Mouse (Mus musculus) layer of hippocampus, postnatal 25 days (tissue): ENCODE results near the gene Trio. TPM values are rescaled to one million over a fixed set of nuclear protein-coding genes. Genes with fewer than 3 reads are reported as not detected.

Experiments used
- DNase-seq, 2 experiments: peaks; one replicate each; pipeline ENCODE4 v3.0.0; 2022; ENCODE audit warnings: mixed read lengths in 2 of 2, low spot score in 1 of 2; ENCODE audit errors: extremely low spot score in 1 of 2
- total RNA-seq, 2 experiments: library from RNA; stranded (reverse); gene quantifications; 2 replicates each; pipeline ENCODE4 v1.2.3; 2021

Trio gene
- total RNA-seq, 2 experiments from 2014 or later = 251 to 305 TPM

GRCm38 (mm10) chr15:27888153-27888552 lies 137.5 kb downstream of the Trio start:
- DNase-seq = no peak

DNA sequence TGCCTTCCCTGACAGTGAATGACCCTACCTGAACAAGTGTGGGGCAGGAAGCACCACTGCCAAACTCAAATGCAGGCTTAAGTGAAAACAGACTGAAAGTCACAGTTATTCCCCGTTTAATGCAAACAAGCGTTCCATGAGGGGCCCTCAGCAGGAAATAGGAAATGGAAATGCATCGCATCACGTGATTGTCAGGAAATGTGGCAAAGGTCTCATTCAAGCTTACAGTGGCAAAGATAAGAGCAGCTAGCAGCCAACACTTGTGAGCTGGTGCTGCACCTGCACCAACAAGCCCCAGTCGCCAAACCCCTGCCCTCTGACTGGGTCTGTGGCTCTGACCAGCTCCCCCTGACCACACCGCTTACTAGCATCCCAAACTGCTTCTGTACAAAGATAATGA lies 138.7 kb downstream of the Trio start:
- DNase-seq = no peak

DNA sequence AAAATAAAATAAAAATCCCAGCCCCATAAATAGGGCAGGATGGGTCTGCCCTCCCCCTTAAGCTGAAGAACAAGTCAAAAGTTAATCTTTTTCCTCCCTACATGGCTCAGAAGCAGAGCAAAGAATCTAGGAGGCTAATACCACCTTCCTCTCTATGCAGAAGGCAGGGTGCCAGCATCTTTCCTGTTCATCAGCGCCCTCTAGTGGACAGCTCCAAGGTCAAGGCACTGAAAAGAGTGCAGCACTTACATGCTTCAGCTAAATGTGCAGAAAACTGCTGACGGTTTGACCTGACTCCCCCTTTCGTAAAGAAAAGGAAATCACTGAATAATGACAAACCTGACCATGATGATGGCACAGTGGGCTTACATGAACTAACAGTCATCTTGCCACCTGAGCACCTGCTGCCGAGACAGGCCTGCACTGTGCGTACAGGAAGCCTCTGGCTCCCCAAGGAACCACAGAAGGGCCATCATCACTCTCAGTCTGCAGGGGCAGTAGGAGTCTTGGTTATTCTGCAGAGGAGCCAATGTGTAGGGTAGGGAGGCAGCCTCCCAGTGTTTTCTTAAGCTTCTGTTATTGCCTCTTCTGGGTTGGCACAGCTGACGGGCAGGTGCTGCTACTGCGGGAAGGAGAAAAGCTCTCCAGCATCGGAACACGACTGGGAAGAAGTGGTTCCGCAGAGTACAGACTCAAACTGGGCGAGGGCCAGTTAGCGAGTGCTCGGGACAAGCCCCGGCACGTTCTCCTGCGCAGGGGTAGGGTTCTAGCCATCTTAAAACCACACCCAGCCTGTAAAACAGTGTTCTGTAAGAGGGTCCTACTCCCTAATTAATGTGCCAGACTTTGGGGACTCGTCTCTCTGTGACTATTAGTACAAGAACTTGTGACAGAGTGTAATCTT lies 141.0 kb downstream of the Trio start:
- DNase-seq = peak; percentile 71 to 92

GRCm38 (mm10) chr15:27883881-27884280 lies 141.8 kb downstream of the Trio start:
- no peak for DNase-seq

DNA sequence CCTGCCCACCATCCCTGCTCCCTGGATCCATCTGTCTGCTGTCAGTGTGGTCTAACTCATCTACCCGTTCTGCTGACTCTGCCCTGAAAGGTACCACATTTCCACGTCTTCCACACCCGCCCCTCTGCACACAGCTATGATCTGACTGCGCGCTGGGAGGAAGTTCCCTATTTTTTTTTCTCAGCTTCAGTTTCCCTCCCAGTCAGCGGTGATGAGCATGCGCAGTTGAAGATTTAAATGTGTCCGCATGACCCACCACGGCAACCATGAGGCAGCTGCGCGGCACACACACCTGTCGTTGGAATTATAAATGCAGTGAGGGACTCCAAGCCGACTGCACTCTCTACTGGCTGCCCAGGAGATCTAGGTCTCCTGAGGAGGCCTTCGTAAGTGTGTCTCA lies 142.8 kb downstream of the Trio start:
- DNase-seq = no peak

- DNase-seq = no peak
These were observed 147.8 kb downstream of the Trio start for GRCm38 (mm10) chr15:27877831-27878230.

- no peak for DNase-seq
These were observed 149.3 kb downstream of the Trio start for GRCm38 (mm10) chr15:27876327-27876726.

GRCm38 (mm10) chr15:27875753-27876152 lies 149.9 kb downstream of the Trio start:
- no peak for DNase-seq

GRCm38 (mm10) chr15:27873747-27874320 lies 151.8 kb downstream of the Trio start:
- DNase-seq = no peak

GRCm38 (mm10) chr15:27872286-27872685 lies 153.4 kb downstream of the Trio start:
- no peak for DNase-seq

- no peak for DNase-seq
These were observed 153.9 kb downstream of the Trio start for GRCm38 (mm10) chr15:27871708-27872107.

- no peak for DNase-seq
These were observed 154.4 kb downstream of the Trio start for GRCm38 (mm10) chr15:27871260-27871659.

DNA sequence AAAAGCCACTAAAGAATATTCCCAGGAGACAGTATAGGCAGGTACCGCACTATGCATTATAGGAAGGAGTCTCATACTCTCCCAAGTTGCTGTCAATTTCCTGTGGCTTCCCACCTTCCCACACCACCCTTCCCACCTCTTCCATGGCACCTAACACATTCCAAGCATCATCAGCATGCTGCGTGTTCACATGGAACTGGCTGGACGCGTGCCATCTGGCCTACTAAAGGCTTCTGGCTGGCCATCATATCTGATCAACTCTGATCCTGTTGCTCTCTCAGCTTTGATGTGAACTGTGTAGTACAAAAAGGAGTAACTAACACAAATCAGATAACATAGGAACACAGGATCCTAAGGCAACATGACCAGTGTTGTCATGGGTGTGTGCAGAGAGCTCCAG lies 156.6 kb downstream of the Trio start:
- DNase-seq = no peak

DNA sequence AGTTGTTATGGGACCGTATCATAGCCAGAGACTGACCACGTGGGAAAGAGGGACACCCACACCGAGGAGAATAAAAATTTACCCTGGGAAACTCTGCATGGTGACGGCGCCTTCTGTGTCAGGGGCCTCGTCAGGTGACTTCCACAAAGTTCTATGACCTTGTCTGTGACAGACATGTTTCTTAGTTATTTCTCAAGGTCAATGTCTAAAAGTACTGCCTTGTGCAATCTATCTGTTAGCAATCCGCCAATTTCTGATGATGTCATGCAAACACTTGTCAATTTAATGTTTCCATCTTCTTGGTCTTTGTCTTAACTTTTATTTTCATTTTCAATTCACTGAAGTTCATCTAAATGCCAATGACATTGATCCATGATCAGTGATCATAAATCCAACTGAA lies 157.8 kb downstream of the Trio start:
- no peak for DNase-seq

DNA sequence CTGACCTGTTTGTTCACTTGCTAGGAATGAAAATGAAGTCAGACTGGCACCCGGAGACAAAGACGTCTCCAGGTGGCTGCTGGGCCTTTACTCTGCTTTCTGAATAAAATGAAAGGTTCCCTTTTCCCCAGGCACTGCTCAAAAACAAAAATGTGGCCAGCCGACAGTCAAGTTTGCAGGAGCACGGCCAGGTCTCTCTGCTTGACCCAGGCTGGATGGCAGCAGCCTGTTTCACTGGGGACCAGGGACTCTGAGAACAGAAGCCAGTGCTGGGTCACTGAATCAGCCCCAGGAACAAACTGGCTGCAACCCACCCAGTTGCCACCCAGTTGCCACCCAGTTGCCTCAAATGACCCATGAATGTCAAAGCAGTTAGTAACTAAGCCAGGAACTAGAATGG lies 159.2 kb downstream of the Trio start:
- DNase-seq = no peak

GRCm38 (mm10) chr15:27866053-27866452 lies 159.6 kb downstream of the Trio start:
- DNase-seq = no peak

GRCm38 (mm10) chr15:27864397-27864796 lies 161.3 kb downstream of the Trio start:
- no peak for DNase-seq

- DNase-seq = no peak
These were observed 162.7 kb downstream of the Trio start for GRCm38 (mm10) chr15:27862949-27863348.

GRCm38 (mm10) chr15:27860439-27860838 lies 165.2 kb downstream of the Trio start:
- no peak for DNase-seq

- peak in 1 of 2 experiments; percentile 49 for DNase-seq
These were observed 166.1 kb downstream of the Trio start for GRCm38 (mm10) chr15:27859590-27859989.

DNA sequence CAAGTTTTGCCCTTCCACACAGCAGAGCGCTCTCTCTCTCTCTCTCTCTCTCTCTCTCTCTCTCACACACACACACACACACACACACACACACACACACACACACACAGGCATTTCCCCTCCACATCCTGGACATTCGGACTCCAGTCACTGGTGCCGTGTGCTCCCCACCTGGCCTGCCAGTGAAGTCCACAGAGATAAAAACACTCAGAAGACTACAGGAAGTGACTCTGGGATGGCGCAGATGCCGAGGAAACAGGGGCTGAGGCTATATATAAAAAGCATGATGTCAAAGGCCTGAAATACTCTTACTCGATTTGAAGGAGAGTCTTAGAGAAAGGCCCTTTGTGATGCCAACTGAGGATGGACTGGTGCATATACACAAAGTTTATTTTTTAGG lies 166.5 kb downstream of the Trio start:
- DNase-seq = no peak
